Mouse (Mus musculus): ENCODE results near the gene Rtkn.
A peak's percentile ranks its signal among the peaks of the same experiment; 100 is the strongest.

The Rtkn gene

DNA sequence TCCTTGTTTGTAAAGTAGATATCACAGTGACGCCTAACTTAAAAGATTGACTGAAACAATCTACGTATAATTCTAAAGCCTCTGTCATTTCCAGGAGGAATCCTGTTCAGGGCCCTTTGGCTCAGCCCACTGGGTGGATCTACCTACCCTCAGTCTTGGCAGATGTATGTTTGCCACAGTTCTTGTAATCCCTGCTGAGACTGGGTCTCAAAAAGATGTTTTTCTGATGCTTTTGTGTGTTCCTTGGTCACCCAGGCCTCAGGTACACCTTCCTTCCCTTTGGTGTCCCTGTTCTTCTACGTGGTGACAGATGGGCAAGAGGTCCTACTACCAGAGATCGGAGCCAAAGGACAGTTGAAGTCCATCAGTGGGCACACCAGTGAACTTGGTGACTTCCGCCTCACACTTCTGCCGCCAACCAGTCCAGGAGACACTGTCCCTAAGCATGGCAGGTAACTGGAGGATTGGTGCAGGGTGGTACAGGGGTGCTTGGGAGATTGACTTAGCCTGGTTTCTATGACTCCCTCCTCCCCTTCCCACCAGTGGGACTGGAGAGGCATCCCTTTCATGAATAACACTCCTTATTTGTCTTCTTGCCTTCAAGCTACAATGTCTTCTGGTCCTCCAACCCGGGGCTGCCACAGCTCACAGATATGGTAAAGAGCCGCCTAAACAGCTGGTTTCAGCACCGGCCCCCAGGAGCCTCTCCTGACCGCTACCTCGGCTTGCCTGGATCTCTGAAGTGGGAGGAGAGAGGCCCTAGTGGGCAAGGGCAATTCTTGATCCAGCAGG is 18.7 kb upstream of the Rtkn start:
- DNase-seq (ENCODE audit: low spot score) = no peak

DNA sequence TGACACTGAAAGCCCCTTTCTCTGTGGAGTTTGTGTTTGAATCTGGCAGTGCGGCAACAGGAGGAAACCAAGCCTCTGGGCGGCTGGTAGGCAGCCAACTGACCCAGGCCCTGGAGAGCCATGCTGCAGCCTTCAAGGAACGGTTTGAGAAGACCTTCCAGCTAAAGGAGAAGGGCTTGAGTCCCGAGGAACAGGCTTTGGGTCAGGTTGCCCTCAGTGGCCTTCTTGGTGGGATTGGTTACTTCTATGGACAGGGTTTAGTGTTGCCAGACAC is 18.2 kb upstream of the Rtkn start:
- no peak for DNase-seq (ENCODE audit: low spot score)

DNA sequence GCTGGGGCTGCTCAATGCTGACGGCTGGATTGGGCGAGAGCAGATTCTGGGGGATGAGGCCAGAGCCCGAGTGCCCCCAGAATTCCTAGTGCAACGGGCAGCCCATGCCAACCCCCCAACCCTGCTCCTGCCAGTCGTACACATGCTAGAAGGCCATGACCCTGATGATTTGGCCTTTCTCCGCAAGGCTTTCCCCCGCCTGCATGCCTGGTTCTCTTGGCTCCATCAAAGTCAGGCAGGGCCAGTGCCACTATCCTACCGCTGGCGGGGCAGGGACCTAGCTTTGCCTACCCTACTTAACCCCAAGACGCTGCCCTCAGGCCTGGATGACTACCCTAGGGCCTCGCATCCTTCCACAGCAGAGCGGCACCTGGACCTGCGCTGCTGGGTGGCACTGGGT is 17.6 kb upstream of the Rtkn start:
- DNase-seq (ENCODE audit: low spot score) = no peak

DNA sequence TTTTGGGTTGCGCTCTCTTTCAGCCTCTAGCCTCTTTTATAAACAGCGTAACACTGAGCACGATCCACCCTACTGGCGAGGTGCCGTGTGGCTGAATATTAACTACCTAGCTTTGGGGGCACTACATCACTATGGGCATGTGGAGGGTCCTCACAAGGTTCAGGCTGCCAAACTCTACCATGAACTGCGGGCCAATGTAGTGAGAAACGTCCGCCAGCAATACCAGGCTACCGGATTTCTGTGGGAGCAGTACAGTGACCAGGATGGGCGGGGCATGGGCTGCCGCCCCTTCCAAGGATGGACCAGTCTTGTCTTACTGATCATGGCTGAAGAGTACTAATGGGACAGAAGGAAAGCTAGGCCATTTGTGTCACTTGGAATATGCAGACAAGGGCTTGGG is 16.9 kb upstream of the Rtkn start:
- DNase-seq (ENCODE audit: low spot score) = no peak

DNA sequence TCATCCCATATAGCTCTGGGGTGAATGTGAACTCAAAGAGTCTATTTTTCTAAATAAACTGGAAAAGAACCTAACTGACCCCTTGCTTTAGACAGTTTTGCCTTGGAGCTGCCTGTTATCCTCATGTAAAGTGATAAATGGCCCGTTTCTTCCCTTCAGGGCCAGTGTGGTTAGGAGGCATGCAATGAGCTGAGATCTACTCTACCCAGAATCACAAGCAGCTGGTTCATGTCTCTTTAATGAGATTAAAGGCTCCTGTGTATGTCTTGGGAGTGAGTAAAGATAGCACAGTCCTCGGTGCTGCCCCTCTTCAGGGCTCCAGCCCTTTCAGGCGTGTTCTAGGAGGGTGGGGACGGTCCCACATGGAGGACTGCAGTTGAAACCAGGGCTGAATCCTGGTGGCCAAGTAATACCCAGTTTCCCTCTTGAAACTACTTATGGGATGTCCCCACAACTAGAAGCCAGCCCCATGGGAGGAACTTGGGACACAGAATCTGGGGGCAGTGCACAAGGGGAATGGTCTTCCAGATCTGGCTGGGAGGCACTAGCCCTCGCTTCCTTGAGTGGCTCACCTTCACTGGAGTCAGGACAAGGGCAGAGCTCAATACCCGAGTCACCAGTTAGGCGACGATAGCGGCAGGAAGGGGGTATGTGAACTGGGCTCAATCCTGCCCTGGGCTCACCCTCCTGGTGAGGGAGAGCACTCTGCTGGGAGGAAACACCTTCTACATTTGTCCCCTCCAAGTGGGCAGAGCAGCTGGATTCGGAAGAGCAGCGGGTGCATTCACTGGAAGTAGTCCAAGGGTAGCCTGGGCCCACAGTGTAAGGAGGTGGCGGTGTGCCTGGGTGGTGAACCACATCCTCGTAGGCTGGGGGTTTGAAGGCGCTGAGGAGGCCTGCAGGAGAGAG is 16.2 kb upstream of the Rtkn start:
- no peak for DNase-seq (ENCODE audit: low spot score)

DNA sequence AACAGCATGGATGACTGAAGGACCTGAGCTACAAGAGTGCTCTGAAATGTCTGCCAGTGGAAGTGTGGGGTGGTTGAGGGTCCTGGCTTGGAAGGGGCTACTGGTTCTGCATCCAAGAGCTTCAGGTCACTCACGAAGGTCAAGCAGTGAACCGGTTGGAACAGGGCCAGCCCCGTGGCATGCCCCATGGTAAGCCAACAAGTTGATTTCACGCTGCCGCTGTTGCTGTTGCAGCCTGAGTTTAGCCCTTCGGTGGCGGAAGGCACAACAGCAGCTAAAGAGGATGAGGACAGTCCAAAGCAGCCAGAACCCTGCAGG is 15.6 kb upstream of the Rtkn start:
- no peak for DNase-seq (ENCODE audit: low spot score)

DNA sequence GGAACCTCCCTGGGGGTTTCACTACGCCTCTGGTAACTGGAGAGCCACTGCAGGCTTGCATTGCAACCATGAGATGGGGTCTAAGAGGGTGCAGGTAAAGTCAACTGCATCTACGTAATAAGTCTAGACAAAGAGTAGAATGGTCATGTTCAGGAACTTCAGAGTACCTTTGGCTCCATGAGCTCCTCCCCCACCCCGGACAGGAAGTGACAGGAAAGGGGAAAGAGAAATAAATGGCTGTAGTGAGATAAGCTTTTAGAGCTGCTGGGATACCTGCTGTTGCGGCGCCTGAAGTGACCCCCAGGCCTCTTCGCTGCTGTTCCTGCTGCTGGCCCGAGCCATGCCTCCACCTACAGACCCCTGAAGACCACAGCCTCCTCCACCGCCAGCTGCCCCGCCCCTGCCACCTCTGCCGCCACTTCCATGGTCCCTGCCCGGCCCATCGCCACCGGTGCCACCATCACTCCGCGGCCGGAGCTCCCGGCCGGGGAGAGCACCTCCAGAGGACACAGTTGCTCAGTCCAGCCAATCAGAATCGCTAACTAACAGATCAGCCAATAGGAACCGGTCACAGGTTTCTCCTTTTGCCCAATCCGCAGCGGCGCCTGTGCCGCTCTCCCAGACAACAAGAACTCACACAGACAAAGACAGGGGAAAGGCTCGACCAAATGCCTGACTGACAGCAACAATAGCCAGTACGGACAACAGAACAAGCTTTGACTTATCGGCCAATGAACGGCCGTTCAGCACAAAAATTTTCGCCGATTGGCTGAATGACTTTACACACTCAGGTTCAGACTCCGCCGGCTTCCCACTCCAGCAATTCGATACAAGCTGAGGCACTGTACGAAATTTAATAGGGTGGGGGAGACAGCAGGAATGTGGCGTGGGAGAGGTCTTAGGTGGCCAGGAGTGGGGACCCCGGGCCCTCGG is 14.1 kb upstream of the Rtkn start, which contains the start of gene Wbp1:
Gene Wbp1 (minus strand): TSS at position 630 of the 933 bp plus-strand sequence.
- DNase-seq (ENCODE audit: low spot score) = peak; percentile 97

DNA sequence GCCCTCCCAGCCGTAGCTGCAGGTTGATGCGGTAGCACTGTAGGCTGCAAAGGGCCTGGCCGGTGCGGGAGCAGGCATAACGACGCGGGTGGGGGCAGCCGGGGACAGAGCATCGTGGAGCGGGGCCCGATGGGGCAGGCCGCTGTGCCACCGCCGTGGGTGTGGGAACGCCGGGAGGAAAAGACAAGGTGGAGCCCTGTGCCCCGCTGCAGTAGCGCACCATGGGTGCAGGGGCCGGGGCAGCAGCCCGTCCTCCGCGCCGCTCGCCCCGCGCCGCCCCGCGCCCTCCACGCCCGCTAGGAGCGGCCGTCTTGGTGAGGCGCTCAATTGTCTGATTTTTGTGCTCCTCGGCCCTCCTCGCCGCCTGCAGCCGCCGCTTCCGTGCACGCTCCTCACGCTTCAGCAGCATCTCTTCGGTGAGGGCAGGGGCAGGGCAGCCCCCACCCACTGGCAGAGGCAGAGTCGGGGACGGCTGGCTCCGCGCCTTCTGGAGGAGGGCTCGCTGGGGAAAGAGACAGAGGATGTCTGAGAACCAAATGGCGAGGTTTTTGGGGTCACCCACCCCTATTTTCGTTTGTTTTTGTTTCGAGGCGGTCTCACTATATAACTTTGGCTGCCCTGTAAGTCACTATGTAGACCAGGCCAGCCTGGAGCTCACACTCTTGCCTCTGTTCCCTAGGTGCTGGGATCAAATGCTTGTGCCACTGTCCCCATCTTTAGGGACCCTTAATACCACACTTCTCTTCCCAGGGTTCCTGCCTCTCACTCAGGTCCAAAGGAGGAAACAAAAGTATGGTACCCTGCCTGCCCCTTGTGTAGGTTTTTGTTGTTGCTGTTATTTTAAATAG is 13.2 kb upstream of the Rtkn start:
- no peak for DNase-seq (ENCODE audit: low spot score)

DNA sequence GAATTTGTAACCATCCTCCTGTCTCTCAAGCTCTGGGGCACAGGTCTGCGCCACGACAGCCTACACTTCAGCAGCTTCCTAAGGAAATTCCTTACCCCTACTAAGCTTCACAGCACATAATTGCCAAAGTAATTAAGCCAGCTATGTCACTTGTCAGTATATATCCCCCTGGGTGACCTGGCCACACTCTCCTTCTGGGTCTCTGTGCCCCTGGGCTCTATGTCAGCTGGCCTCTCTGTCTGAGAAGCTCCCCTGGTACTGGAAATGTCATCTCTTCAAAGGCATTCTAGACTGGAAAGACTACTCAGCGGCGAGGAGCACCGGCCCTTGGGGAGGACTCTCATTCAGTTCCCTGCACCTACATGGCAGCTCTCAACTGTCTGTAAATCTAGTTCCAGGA is 12.3 kb upstream of the Rtkn start:
- no peak for DNase-seq (ENCODE audit: low spot score)

DNA sequence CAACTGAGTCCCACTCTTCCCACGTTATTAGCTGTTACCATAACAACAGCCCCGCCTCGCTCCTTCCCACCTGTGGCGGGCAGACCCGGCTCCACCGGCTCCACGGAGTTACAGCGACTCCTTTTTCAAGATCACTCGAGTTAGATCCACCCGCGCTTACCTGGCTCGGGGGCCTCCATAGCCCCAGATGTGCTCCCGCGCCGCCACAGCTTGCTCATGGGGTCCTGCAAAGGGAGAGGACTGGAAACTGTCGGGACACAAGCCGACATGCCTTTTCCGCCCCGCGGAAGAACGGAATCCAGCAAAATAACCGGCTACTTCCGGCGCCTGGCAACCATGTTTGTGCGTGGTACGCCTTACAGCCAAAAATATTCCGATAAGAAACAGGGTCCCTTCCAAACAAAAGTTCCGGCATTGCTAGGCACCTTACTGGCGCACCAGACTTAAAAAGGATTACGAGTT is 10.4 kb upstream of the Rtkn start:
- peak; percentile 94 for DNase-seq (ENCODE audit: low spot score)

DNA sequence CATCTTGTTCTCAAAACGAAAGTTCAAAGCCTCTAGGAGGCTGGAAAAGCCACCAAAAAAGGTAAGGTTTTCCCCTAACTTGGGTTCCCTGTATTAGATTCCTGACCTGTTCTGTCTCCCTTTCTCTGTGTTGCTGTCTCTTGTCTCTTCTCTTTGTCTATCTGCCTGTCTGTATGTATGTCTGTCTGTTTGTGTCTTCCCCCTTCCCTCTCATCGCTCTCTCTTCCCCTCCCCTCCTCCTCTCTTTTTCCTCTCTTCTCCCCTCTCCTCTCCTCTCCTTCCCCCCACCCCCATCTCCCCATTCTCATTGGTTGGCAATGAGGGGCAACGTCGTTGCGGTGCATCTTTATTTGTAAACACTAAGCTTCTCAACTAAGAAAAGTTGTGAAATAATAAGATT is 9.9 kb upstream of the Rtkn start, which contains the start of gene Ino80b:
Gene Ino80b (minus strand): TSS at position 101 of the 400 bp plus-strand sequence.
- DNase-seq (ENCODE audit: low spot score) = no peak

DNA sequence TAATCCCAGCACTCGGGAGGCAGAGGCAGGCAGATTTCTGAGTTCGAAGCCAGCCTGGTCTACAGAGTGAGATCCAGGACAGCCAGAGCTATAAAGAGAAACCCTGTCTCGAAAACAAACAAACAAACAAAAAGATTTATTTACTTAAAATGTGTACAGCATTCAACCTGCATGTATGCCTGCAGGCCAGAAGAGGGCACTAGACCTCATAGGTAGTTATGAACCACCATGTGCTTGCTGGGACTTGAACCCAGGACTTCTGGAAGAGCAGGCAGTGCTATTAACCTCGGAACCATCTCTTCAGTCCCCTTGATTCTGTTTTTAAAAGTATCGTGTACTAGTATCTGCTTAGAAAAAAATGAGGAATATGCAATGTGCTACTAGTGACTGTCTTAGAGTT is 7.8 kb upstream of the Rtkn start:
- DNase-seq (ENCODE audit: low spot score) = no peak

DNA sequence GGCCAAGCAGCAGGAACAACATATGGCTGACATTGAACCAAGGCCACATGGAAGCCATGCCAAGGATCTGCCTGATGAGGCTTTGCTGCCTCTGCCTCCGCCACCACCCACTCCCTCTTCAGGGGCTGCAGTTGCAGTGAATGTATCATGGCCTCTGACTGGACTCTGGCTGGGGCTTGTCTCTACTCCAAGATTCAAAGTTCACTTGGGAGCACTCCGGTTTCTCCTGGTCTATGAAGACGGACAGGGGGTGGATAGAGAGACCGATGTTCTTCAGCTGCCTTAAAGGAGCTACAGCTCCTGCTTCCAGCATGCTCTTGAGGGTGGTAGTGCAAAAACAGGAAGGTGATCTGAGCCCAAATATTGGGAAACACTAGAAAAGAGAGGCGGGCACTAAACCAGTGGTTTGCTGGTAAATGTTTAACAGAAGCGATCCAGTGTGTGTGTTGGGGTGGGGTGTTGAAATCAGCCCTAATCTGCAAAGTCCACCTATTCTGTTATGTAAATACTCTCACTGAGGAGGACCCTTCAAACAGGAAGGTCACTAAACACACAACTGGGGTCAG is 3.7 kb upstream of the Rtkn start:
- DNase-seq (ENCODE audit: low spot score) = no peak

DNA sequence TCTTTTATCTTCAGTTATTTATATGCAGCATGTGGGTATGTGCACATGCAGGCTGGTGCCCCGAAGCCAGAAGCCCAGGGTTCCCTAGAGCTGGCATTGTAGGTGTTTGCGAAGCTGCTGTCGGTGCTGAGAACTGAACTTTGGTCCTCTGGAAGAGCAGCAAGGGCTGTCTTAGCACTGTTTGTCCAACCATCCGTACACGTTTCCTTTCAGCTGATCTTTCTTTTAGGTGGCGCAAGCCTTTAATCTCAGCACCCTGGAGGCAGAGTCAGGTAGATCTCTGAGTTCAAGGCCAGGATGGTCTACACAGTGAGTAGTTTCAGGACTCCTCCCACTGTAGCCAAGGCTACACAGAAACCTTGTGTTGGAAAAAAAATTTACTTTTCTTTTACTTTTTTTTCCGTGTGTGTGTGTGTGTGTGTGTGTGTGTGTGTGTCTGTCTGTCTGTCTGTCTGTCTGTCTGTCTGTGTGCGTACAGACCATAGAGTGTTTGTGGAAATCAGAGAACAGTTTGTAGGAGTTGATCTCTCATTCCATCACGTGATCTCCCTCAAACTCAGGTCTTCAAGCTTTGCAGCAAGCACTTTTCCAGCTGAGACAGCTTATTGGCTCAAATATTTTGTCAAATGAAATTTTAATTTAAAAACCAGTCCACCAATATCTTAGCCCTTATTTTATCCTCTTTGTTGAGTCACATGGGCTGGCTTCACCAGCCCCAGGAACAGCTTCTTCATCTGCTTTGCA is 2.9 kb upstream of the Rtkn start:
- no peak for DNase-seq (ENCODE audit: low spot score)

DNA sequence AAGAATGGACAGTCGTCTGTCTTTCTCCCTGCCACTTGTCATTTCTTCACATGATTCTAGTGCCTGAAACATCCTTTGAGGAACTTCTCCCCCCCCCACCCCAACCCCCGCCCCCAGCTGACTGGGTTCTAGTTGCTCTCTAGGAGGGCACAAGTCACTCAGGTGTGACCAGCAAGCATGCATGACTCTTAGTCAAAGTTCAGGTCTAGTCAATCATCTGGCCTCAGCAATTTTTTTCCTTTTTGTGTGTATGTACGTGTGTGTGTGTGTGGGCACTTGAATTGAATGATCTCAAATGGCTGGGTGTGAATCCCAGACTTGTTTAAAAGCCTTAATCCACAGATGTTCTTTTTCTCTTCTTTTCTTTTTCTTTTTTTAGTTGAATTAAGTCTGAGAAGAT is 1.0 kb upstream of the Rtkn start:
- no peak for DNase-seq (ENCODE audit: low spot score)

DNA sequence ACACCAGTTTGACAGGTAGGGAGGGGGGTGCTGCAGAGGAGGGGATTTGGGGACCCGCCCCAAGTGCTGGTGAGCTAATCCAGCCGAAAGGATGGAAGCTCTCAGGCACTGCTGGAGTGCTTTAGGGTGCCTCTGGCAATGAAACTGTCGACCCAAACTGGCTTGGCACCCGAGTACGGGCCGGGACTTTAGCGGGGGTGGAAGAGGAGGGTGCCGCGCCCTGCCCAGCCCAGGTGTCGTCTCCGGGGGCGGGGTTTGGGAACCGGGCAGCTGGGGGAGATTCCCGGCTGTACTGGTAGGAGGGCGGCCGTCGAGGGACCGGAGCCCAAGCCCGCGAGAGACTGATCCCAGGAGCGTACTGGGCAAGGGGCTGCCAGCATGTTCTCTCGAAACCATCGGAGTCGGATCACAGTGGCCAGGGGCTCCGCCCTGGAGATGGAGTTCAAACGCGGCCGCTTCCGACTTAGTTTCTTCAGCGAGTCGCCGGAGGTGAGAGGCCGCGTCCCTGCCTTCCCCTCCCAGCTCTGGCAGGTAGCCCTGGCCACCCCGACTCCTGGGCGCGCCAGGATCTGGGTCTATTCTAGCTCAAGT is 403 bp downstream of the Rtkn start:
- DNase-seq (ENCODE audit: low spot score) = no peak

DNA sequence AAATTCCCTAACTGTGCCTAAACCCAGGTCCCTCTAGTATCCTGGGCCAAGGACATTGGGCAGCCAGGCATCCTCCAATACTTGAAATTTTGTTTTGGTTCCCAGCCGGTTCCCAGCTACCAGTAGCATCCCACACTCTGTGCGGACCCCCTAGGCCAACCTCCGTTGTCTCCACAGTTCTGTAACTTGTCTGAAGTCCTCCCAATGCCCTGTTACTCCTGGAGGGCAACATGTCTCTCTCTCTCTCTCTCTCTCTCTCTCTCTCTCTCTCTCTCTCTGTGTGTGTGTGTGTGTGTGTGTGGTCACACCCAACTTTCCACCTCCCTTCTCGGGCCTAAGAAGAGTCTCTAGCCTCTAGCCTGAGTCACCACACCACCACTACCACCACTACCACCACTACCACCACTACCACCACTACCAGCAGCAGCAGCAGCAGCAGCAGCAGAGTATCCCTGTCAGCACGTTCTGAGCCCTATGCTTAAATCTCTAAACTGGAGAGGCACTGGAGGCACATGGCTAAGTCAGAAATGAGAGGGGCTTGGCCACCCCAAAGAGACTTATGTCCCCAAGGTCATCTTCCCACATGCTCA is 1.1 kb downstream of the Rtkn start:
- no peak for DNase-seq (ENCODE audit: low spot score)

DNA sequence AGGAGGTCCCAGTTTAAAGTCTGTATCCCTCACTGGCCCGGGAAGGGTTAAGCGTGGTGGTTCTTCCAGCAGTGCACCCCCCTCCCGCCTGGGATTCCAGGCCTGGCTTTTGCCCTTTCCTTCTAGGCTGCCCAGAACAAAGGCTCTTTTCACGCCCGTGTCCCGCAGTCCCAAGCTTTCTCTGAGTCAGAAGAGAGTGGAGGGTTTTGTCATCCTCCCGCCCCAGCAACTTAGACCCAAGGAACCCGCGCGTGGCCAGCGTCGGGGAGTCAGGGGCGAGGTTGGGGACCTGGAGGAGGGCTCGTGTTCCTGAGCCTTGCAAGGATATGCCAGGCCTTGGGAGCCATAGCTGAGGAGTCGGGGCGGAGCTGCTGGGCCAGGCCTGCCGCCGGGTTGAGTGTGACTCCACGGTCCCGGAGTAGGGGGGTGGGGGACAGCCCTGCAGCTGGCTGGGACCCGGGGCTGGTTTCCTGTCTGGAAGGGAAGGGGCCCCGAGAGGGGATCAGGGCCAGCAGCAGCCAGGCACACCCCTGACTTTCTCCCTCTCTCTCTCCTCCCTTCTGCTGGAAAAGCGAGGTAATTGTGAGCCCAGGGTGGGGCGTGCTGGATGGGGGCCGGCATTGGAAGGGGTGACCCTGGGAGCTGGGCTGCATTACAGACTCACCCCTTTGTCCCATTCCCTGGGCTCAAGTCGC is 1.8 kb downstream of the Rtkn start:
- no peak for DNase-seq (ENCODE audit: low spot score)

DNA sequence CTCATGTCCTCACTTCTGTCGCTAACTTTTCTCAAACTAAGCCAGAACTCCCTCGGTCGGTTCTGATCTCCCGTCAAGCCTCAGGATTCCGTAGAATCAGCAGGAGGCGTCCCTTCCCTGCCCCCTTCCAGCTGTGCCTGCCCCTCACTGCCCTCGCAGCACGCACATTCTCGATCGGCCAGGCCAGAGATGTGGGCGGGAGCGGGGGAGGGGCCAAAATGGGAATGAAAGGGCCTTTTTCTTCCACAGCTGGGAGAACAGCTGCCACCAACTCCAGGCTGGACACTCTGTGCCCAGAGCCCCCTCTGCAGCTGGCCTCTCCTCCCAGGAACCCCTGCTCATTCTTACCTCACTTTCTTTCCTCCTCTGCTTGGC is 2.3 kb downstream of the Rtkn start:
- DNase-seq (ENCODE audit: low spot score) = no peak

All from c-Kit-positive CD71-positive TER-119-positive erythroid progenitor cells, embryonic 14.5 days (primary cell).